In genomic region chr1:153424271-153424670, GRCm38 (mm10) we compare ENCODE assay signal across 8 mouse cellular contexts. TPM values are rescaled to one million over a fixed set of nuclear protein-coding genes. Genes with fewer than 3 reads are reported as not detected.
DNase-seq lines count a peak whose midpoint lies in the region; ATAC-seq and TF ChIP-seq lines count a peak whose summit lies in the region.

No protein-coding gene starts in this region.

- TF ChIP-seq CTCF in kidney, postnatal 0 days (IDR thresholded peaks at IDR 0.05; ENCODE audit: low read depth), result peak; percentile 15; the same call in 1 of the 2 replicates

- no peaks in the 10 kb centered on the region for H3K36me3 ChIP-seq in kidney, postnatal 0 days (ENCODE audit: insufficient read depth, low read length)
- no peaks in the 10 kb centered on the region for H3K36me3 ChIP-seq in limb, embryonic 15.5 days

- 24% methylated on average over 12 of the region's 12 CpGs for WGBS in kidney, postnatal 0 days
- 27% methylated on average over 12 of the region's 12 CpGs for WGBS in limb, embryonic 15.5 days

- no peaks in the 10 kb centered on the region for H3K9me3 ChIP-seq in kidney, postnatal 0 days (replicated peaks; ENCODE audit: low read length)
- no peaks in the 10 kb centered on the region for H3K9me3 ChIP-seq in limb, embryonic 15.5 days

- no peak overlapping the region for H3K27ac ChIP-seq in kidney, postnatal 0 days
- no peak overlapping the region for H3K27ac ChIP-seq in limb, embryonic 15.5 days

- H3K4me3 ChIP-seq in kidney, postnatal 0 days (replicated peaks; ENCODE audit: low read depth, low read length), result peak overlapping the region; percentile 38
- peak overlapping the region; percentile 54 for H3K4me3 ChIP-seq in limb, embryonic 15.5 days

- ATAC-seq in kidney, postnatal 0 days (replicated peaks; ENCODE audit: low FRiP score, low read depth), result no peak; the same call in none of the 2 replicates
- ATAC-seq in activated CD4-positive, CD25-positive, alpha-beta regulatory T cell, adult 4 months, result peak; percentile 32
- peak; percentile 87 for ATAC-seq in erythroid progenitor cell, adult 5-6 weeks (replicated peaks; ENCODE audit: low FRiP score, poor library complexity, severe bottlenecking)
- ATAC-seq in limb, embryonic 15.5 days (ENCODE audit: insufficient number of reproducible peaks, low FRiP score, low TSS enrichment, low read depth), result no peak

- H3K4me2 ChIP-seq in kidney, postnatal 0 days (ENCODE audit: low read length), result peak overlapping the region; percentile 92
- H3K4me2 ChIP-seq in limb, embryonic 15.5 days, result peak overlapping the region; percentile 98

- H3K9ac ChIP-seq in kidney, postnatal 0 days (ENCODE audit: low read depth, low read length), result no peak overlapping the region
- H3K9ac ChIP-seq in limb, embryonic 15.5 days, result no peak overlapping the region

- H3K27me3 ChIP-seq in kidney, postnatal 0 days (ENCODE audit: insufficient read depth, low read length), result no peaks in the 10 kb centered on the region
- peaks cover 17% of the 10 kb centered on the region for H3K27me3 ChIP-seq in limb, embryonic 15.5 days

- H3K4me1 ChIP-seq in kidney, postnatal 0 days (replicated peaks; ENCODE audit: insufficient read depth, low read length), result no peaks in the 10 kb centered on the region; the same call in 1 of the 2 replicates
- H3K4me1 ChIP-seq in limb, embryonic 15.5 days, result peaks cover 14% of the 10 kb centered on the region

- peak; percentile 46 for DNase-seq in kidney, postnatal 0 days (ENCODE audit: low spot score)
- no peak for DNase-seq in kidney, adult 8-10 months
- peak; percentile 46 for DNase-seq in retina, embryonic 14.5 days (ENCODE audit: low spot score)
- DNase-seq in gastrocnemius, postnatal 4 days (ENCODE audit: low spot score in 2 of 2), result no peak
- no peak for DNase-seq in adrenal gland, adult 18-20 months (ENCODE audit: low spot score in 2 of 2)

RNA-seq across cellular contexts. Expression of gene Shcbp1l, which starts 0.7 kb away (rescaled TPM):
- 0.23 and 0.39 TPM in 2 replicates for polyA plus RNA-seq in kidney, postnatal 0 days (2015; fragmentation: Nextera tagmentation; extraction: Ambion mirVana)
- under 1 TPM in 1 of 2 experiments, not detected in 1; 0.36 TPM for polyA plus RNA-seq in activated CD4-positive, CD25-positive, alpha-beta regulatory T cell, adult 4 months (2017; shearing (Covaris generic))
- not detected in 2 replicates for total RNA-seq in erythroid progenitor cell, adult 5-6 weeks (2015; ENCODE audit: low replicate concordance)
- total RNA-seq in erythroid progenitor cell, adult 5-6 weeks (2017; ENCODE audit: low replicate concordance), result not detected in 2 replicates
- polyA plus RNA-seq in limb, embryonic 15.5 days (2015; fragmentation: Nextera tagmentation; extraction: Ambion mirVana), result 0.12 and 0.15 TPM in 2 replicates
- total RNA-seq in gastrocnemius, postnatal 4 days (2021), result under 1 TPM in 1 of 2 experiments, not detected in 1; 0.21 TPM
- under 1 TPM; 0.13 to 0.38 TPM for total RNA-seq in adrenal gland, adult 18-20 months (2021)

Comparison
In these comparisons a context has a peak if more than half of its experiments do, and no peak if none do; other contexts are left out.
1. DNase-seq: peak in kidney, postnatal 0 days (single experiment) and retina, embryonic 14.5 days (single experiment); none in kidney, adult 8-10 months (0 of 2), gastrocnemius, postnatal 4 days (0 of 2) and adrenal gland, adult 18-20 months (0 of 2).
2. ATAC-seq: peak in activated CD4-positive, CD25-positive, alpha-beta regulatory T cell, adult 4 months (single experiment) and erythroid progenitor cell, adult 5-6 weeks (single experiment); none in kidney, postnatal 0 days (single experiment) and limb, embryonic 15.5 days (single experiment).